In the genomic region with DNA sequence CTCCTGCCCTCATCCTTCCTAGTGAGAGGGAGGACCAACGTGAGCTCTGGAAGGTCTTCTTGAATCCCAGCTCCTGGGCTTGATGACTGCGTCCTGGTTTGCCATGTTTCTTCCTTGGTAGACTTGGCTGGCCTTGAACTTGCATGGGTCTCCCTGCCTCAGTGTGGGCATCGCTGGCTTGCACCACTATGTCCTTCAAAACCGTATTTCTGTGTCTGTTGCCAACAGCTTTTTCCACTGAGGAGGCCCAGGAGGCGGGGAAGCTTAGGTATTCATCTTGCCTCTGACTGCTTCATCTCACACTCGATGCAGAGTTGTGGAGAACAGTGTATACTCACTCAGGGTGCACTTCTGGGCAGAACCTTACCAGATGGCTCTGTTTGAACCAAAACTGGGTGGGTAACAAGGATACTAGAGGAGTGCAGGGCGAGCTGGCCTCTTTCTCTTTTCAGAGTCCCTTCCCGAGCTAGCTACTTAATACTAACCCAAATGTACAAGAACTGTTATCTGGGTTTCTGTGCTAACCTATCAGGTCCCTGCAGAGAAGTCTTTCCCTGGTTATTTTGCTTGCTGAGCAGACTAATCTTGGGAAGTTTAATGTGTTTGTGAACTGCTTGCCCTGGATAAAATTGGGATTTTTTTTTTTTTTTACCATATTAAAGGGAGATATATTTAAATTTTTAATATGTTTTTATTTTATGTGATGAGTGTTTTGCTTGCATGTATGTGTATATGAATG, we compare ENCODE assay signal across 7 mouse cellular contexts. TPM values are rescaled to one million over a fixed set of nuclear protein-coding genes. Genes with fewer than 3 reads are reported as not detected.
DNase-seq lines count a peak whose midpoint lies in the region; ATAC-seq and TF ChIP-seq lines count a peak whose summit lies in the region.

No protein-coding gene starts in this region.

- no peaks in the 10 kb centered on the region for H3K27me3 ChIP-seq in testis, adult 2 months (ENCODE audit: control insufficient read depth, insufficient read depth, low read length)
- H3K27me3 ChIP-seq in intestine, embryonic 14.5 days (replicated peaks; ENCODE audit: control insufficient read depth, insufficient read depth, low read length) = no peaks in the 10 kb centered on the region

- no peak for TF ChIP-seq CTCF in testis, adult 2 months (IDR thresholded peaks at IDR 0.05; ENCODE audit: control insufficient read depth, insufficient read depth, insufficient replicate concordance, low read depth, low read length)
- no peak for TF ChIP-seq CTCF in brain, embryonic 14.5 days (IDR thresholded peaks at IDR 0.05; ENCODE audit: borderline replicate concordance, extremely low read depth, insufficient read depth, insufficient read length)

- peak overlapping the region; percentile 78 for H3K9ac ChIP-seq in intestine, embryonic 14.5 days (ENCODE audit: low read length)

- DNase-seq in testis, postnatal 14 days (ENCODE audit: low spot score) = no peak
- peak; percentile 12 for DNase-seq in brain, embryonic 14.5 days (ENCODE audit: low read depth)
- peak; percentile 53 for DNase-seq in intestine, embryonic 14.5 days (ENCODE audit: low spot score)
- no peak for DNase-seq in urinary bladder, adult 18-20 months (ENCODE audit: low spot score in 2 of 2)

- peaks cover 1% of the 10 kb centered on the region; the same call in 1 of the 2 replicates for H3K36me3 ChIP-seq in testis, adult 2 months (ENCODE audit: control insufficient read depth, insufficient read depth, low read length)
- H3K36me3 ChIP-seq in intestine, embryonic 14.5 days (ENCODE audit: control insufficient read depth, insufficient read depth, low read length) = peaks cover 14% of the 10 kb centered on the region

- peak; percentile 50 for ATAC-seq in erythroid progenitor cell, adult 5-6 weeks (replicated peaks; ENCODE audit: low FRiP score, poor library complexity, severe bottlenecking)
- no peak for ATAC-seq in intestine, embryonic 14.5 days (replicated peaks; ENCODE audit: low FRiP score, low TSS enrichment, low read depth)
- peak; percentile 33; the same call in 1 of the 2 replicates for ATAC-seq in megakaryocyte-erythroid progenitor cell, adult 5-6 weeks (replicated peaks; ENCODE audit: low FRiP score, low TSS enrichment, poor library complexity, severe bottlenecking)

- no peak for TF ChIP-seq POLR2A in testis, adult 2 months (IDR thresholded peaks at IDR 0.05; ENCODE audit: control insufficient read depth, low read depth, low read length)
- no peak for TF ChIP-seq POLR2A in brain, embryonic 14.5 days (IDR thresholded peaks at IDR 0.05; ENCODE audit: borderline replicate concordance, extremely low read depth, insufficient read depth, insufficient read length, poor library complexity, severe bottlenecking)

- peaks cover 5% of the 10 kb centered on the region for H3K4me1 ChIP-seq in testis, adult 2 months (ENCODE audit: control insufficient read depth, insufficient read depth, low read length)
- H3K4me1 ChIP-seq in intestine, embryonic 14.5 days (replicated peaks; ENCODE audit: control insufficient read depth, insufficient read depth, low read length) = peaks cover 8% of the 10 kb centered on the region

- peak overlapping the region; percentile 89 for H3K4me3 ChIP-seq in testis, adult 2 months (ENCODE audit: control insufficient read depth, low read depth, low read length)
- H3K4me3 ChIP-seq in intestine, embryonic 14.5 days (ENCODE audit: low read depth, low read length) = peak overlapping the region; percentile 93

- 18% methylated on average over 8 of the region's 8 CpGs for WGBS in intestine, embryonic 14.5 days

- peak overlapping the region; percentile 85 for H3K27ac ChIP-seq in testis, adult 2 months (ENCODE audit: control insufficient read depth, insufficient read depth, low read depth, low read length)
- H3K27ac ChIP-seq in intestine, embryonic 14.5 days (ENCODE audit: low read depth) = peak overlapping the region; percentile 77; the same call in 1 of the 2 replicates

- H3K4me2 ChIP-seq in intestine, embryonic 14.5 days (ENCODE audit: low read length) = peak overlapping the region; percentile 92

- no peaks in the 10 kb centered on the region for H3K9me3 ChIP-seq in intestine, embryonic 14.5 days (ENCODE audit: control insufficient read depth, low read length)

RNA-seq across cellular contexts. Expression of a gene that starts 1.0 kb away (rescaled TPM):
- polyA plus RNA-seq in testis, adult 2 months (2012; rRNA removed) = 27.4 and 28.4 TPM in 2 replicates
- 40.2 and 43.4 TPM in 2 replicates for polyA plus RNA-seq in brain, embryonic 14.5 days (2012; rRNA removed)
- 17.2 and 19.8 TPM in 2 replicates for total RNA-seq in erythroid progenitor cell, adult 5-6 weeks (2015; ENCODE audit: low replicate concordance)
- total RNA-seq in erythroid progenitor cell, adult 5-6 weeks (2017; ENCODE audit: low replicate concordance) = 21.1 and 21.5 TPM in 2 replicates
- polyA plus RNA-seq in intestine, embryonic 14.5 days (2014; fragmentation: Nextera tagmentation; extraction: Ambion mirVana) = 18.9 and 22.0 TPM in 2 replicates
- total RNA-seq in megakaryocyte-erythroid progenitor cell, adult 5-6 weeks (2014; fragmentation: Nextera tagmentation) = 33.1 and 61.7 TPM in 2 replicates
- 6.7 and 24.8 TPM in 2 replicates for total RNA-seq in megakaryocyte-erythroid progenitor cell, adult 5-6 weeks (2017)

RNA-seq across cellular contexts. Expression of a gene that starts 6.0 kb away (rescaled TPM):
- 6.4 and 8.3 TPM in 2 replicates for polyA plus RNA-seq in testis, adult 2 months (2012; rRNA removed)
- 15.4 and 17.3 TPM in 2 replicates for polyA plus RNA-seq in brain, embryonic 14.5 days (2012; rRNA removed)
- 50.1 and 87.2 TPM in 2 replicates for total RNA-seq in erythroid progenitor cell, adult 5-6 weeks (2015; ENCODE audit: low replicate concordance)
- 92.4 and 105 TPM in 2 replicates for total RNA-seq in erythroid progenitor cell, adult 5-6 weeks (2017; ENCODE audit: low replicate concordance)
- polyA plus RNA-seq in intestine, embryonic 14.5 days (2014; fragmentation: Nextera tagmentation; extraction: Ambion mirVana) = 23.8 and 27.8 TPM in 2 replicates
- 58.8 and 66.8 TPM in 2 replicates for total RNA-seq in megakaryocyte-erythroid progenitor cell, adult 5-6 weeks (2014; fragmentation: Nextera tagmentation)
- total RNA-seq in megakaryocyte-erythroid progenitor cell, adult 5-6 weeks (2017) = 61.2 and 68.1 TPM in 2 replicates

RNA-seq across cellular contexts. Expression of a gene that starts 27.2 kb away (rescaled TPM):
- polyA plus RNA-seq in testis, adult 2 months (2012; rRNA removed) = not detected in 2 replicates
- not detected in 2 replicates for polyA plus RNA-seq in brain, embryonic 14.5 days (2012; rRNA removed)
- total RNA-seq in erythroid progenitor cell, adult 5-6 weeks (2015; ENCODE audit: low replicate concordance) = not detected in 2 replicates
- total RNA-seq in erythroid progenitor cell, adult 5-6 weeks (2017; ENCODE audit: low replicate concordance) = not detected in 2 replicates
- not detected in 2 replicates for polyA plus RNA-seq in intestine, embryonic 14.5 days (2014; fragmentation: Nextera tagmentation; extraction: Ambion mirVana)
- not detected in 2 replicates for total RNA-seq in megakaryocyte-erythroid progenitor cell, adult 5-6 weeks (2014; fragmentation: Nextera tagmentation)
- total RNA-seq in megakaryocyte-erythroid progenitor cell, adult 5-6 weeks (2017) = not detected in 2 replicates

RNA-seq across cellular contexts. Expression of a gene that starts 46.3 kb away (rescaled TPM):
- polyA plus RNA-seq in testis, adult 2 months (2012; rRNA removed) = 2.9 and 3.0 TPM in 2 replicates
- polyA plus RNA-seq in brain, embryonic 14.5 days (2012; rRNA removed) = 1.6 and 2.0 TPM in 2 replicates
- total RNA-seq in erythroid progenitor cell, adult 5-6 weeks (2015; ENCODE audit: low replicate concordance) = not detected in 2 replicates
- not detected in 2 replicates for total RNA-seq in erythroid progenitor cell, adult 5-6 weeks (2017; ENCODE audit: low replicate concordance)
- polyA plus RNA-seq in intestine, embryonic 14.5 days (2014; fragmentation: Nextera tagmentation; extraction: Ambion mirVana) = 19.5 and 22.5 TPM in 2 replicates
- total RNA-seq in megakaryocyte-erythroid progenitor cell, adult 5-6 weeks (2014; fragmentation: Nextera tagmentation) = not detected in 2 replicates
- total RNA-seq in megakaryocyte-erythroid progenitor cell, adult 5-6 weeks (2017) = not detected in 2 replicates

Comparison
In these comparisons a context has a peak if more than half of its experiments do, and no peak if none do; other contexts are left out.
1. DNase-seq: peak in brain, embryonic 14.5 days (single experiment) and intestine, embryonic 14.5 days (single experiment); none in testis, postnatal 14 days (single experiment) and urinary bladder, adult 18-20 months (0 of 2).